Mouse (Mus musculus) CD4-positive, CD25-positive, alpha-beta regulatory T cell, adult 4 months (primary cell): ENCODE data around the gene Cyb5d1. TPM values are rescaled to one million over a fixed set of nuclear protein-coding genes. Genes with fewer than 3 reads are reported as not detected.

Experiments used
- ATAC-seq: one replicate; pipeline ENCODE4 v1.8.0; 2017
- polyA plus RNA-seq, 2 experiments: library from polyadenylated mRNA; unstranded; fragments of 100-300 nt; shearing (Covaris generic); gene quantifications; one replicate each; pipeline ENCODE4 v1.2.1; 2017

The Cyb5d1 gene
- polyA plus RNA-seq, 2 experiments from 2014 or later: 17.0 to 28.2 TPM

- ATAC-seq: no peak
Measured at GRCm38 (mm10) chr11:69356544-69356943, 38.9 kb downstream of the Cyb5d1 start.

GRCm38 (mm10) chr11:69346441-69346840 is 49.0 kb downstream of the Cyb5d1 start:
- no peak for ATAC-seq

Other genes starting within 250 kb of the Cyb5d1 start
- not detected for gene Alox12b, start 238.6 kb downstream of the Cyb5d1 start, polyA plus RNA-seq
- 10 to 100 TPM; 10.6 to 15.5 TPM for gene Alox8, start 197.8 kb downstream of the Cyb5d1 start, polyA plus RNA-seq
- under 1 TPM in 1 of 2 experiments, not detected in 1; 0.53 TPM for gene Gucy2e, start 158.6 kb downstream of the Cyb5d1 start, polyA plus RNA-seq
- 1 to 10 TPM; 8.2 to 8.5 TPM for gene Cntrob, start 71.9 kb downstream of the Cyb5d1 start, polyA plus RNA-seq
- 10 to 100 TPM; 92.9 to 99.3 TPM for gene Trappc1, start 71.7 kb downstream of the Cyb5d1 start, polyA plus RNA-seq
- gene Kcnab3, start 69.4 kb downstream of the Cyb5d1 start, polyA plus RNA-seq: 1 to 10 TPM in 1 of 2 experiments, under 1 TPM in 1; 0.62 to 1.2 TPM
- gene Rnf227, start 55.2 kb downstream of the Cyb5d1 start, polyA plus RNA-seq: 1 to 10 TPM; 3.3 to 4.0 TPM
- gene Chd3, start 26.2 kb downstream of the Cyb5d1 start, polyA plus RNA-seq: 10 to 100 TPM; 71.8 to 80.8 TPM
- gene Naa38, start 144 bp downstream of the Cyb5d1 start, polyA plus RNA-seq: 100 to 1,000 TPM in 1 of 2 experiments, 10 to 100 TPM in 1; 87.8 to 116 TPM
- gene Tmem88, start 2.6 kb upstream of the Cyb5d1 start, polyA plus RNA-seq: 1 to 10 TPM; 1.1 to 1.2 TPM
- gene Kdm6b, start 18.0 kb upstream of the Cyb5d1 start, polyA plus RNA-seq: 10 to 100 TPM; 30.7 to 32.6 TPM
- under 1 TPM in 1 of 2 experiments, not detected in 1; 0.09 TPM for gene Dnah2, start 153.5 kb upstream of the Cyb5d1 start, polyA plus RNA-seq
- under 1 TPM; 0.27 to 0.37 TPM for gene Efnb3, start 164.6 kb upstream of the Cyb5d1 start, polyA plus RNA-seq
- gene Wrap53, start 184.6 kb upstream of the Cyb5d1 start, polyA plus RNA-seq: 10 to 100 TPM; 23.0 to 31.9 TPM
- gene Trp53, start 184.7 kb upstream of the Cyb5d1 start, polyA plus RNA-seq: 100 to 1,000 TPM; 307 to 416 TPM
- not detected for gene Atp1b2, start 210.3 kb upstream of the Cyb5d1 start, polyA plus RNA-seq
- not detected for gene Shbg, start 222.3 kb upstream of the Cyb5d1 start, polyA plus RNA-seq
- not detected for gene Sat2, start 226.4 kb upstream of the Cyb5d1 start, polyA plus RNA-seq
- 10 to 100 TPM; 11.0 to 11.2 TPM for gene Fxr2, start 237.4 kb upstream of the Cyb5d1 start, polyA plus RNA-seq